Mouse (Mus musculus) small intestine, adult 2 months (tissue): Measurements from ENCODE around the gene Mre11a. TPM values are rescaled to one million over a fixed set of nuclear protein-coding genes. Genes with fewer than 3 reads are reported as not detected.

Source experiments
- H3K27ac ChIP-seq: fragments of 200-500 bp; 2 replicates; pipeline ENCODE4 v1.5.1; 2012; ENCODE audit warnings: low read depth, low read length, control low read depth, inconsistent platforms; ENCODE audit not compliant: insufficient read depth
- H3K27me3 ChIP-seq: fragments of 200-500 bp; 2 replicates; pipeline ENCODE4 v1.6.1; 2012; ENCODE audit warnings: mild to moderate bottlenecking, moderate library complexity, low read length, inconsistent platforms; ENCODE audit not compliant: control insufficient read depth, insufficient read depth
- H3K36me3 ChIP-seq: fragments of 200-500 bp; 2 replicates; pipeline ENCODE4 v1.6.1; 2012; ENCODE audit warnings: mild to moderate bottlenecking, low read length, control low read depth, inconsistent platforms; ENCODE audit not compliant: control insufficient read depth, insufficient read depth
- H3K4me1 ChIP-seq: fragments of 200-500 bp; 2 replicates; pipeline ENCODE4 v1.6.1; 2012; ENCODE audit warnings: low read length, inconsistent platforms, mixed read lengths; ENCODE audit not compliant: control insufficient read depth, insufficient read depth, insufficient read length
- H3K4me3 ChIP-seq: fragments of 200-500 bp; 2 replicates; pipeline ENCODE4 v1.5.1; 2012; ENCODE audit warnings: low read depth, mild to moderate bottlenecking, control low read depth, inconsistent platforms, low read length, moderate library complexity
- CTCF ChIP-seq: fragments of 200-500 bp; IDR thresholded peaks from 2 replicates; pipeline ENCODE4 v1.5.1; 2012; ENCODE audit warnings: low read depth, mild to moderate bottlenecking, control low read depth, inconsistent platforms, low read length, moderate library complexity, mixed read lengths; ENCODE audit not compliant: insufficient replicate concordance, insufficient read length; ENCODE audit errors: extremely low read depth
- POLR2A ChIP-seq: fragments of 200-500 bp; IDR thresholded peaks from 2 replicates; pipeline ENCODE4 v1.6.1; 2012; ENCODE audit warnings: low read depth, mild to moderate bottlenecking, control low read depth, inconsistent platforms, low read length, moderate library complexity
- WGBS: fragments of 180-500 bp; shearing (Covaris S2); methylation state at CpG from one replicate; pipeline ENCODE4 v1.1.7; 2018; 5-methylcytosine and 5-hydroxymethylcytosine counted together
- polyA plus RNA-seq: library from polyadenylated mRNA; depleted of rRNA; stranded (reverse); fragments of >200 nt; gene quantifications from 2 replicates; pipeline ENCODE4 v1.2.3, GENCODE M21; 2012

Gene Mre11a
- polyA plus RNA-seq, 1 experiment, result 1.3 TPM

- no peak overlapping the region for H3K27ac ChIP-seq
- 29% methylated on average over 3 of the region's 3 CpGs for WGBS
- no peaks in the 10 kb centered on the region for H3K4me1 ChIP-seq
- H3K27me3 ChIP-seq, result peaks cover 17% of the 10 kb centered on the region; the same call in 1 of the 2 replicates
- H3K4me3 ChIP-seq, result no peak overlapping the region
- no peaks in the 10 kb centered on the region for H3K36me3 ChIP-seq
- TF ChIP-seq POLR2A, result no peak
Measured at GRCm38 (mm10) chr9:14858782-14859181, 74.3 kb downstream of the Mre11a start.

GRCm38 (mm10) chr9:14859868-14860639 is 75.6 kb downstream of the Mre11a start, which contains the start of gene Gpr83:
Gene Gpr83, plus strand, starts transcription at chr9:14860210.
- Histone ChIP-seq H3K27me3 (peaks cover 17% of the 10 kb centered on the region; the same call in 1 of the 2 replicates), H3K4me3 (peak within 1 kb of the TSS; percentile 35), H3K36me3 (no peaks in the 10 kb centered on the region), H3K4me1 (no peaks in the 10 kb centered on the region), H3K27ac (no peak within 1 kb of the TSS)
- 2% methylated on average over 47 of the region's 47 CpGs for WGBS
- TF ChIP-seq POLR2A, result no peak
- TF ChIP-seq CTCF, result no peak

GRCm38 (mm10) chr9:14863126-14863525 is 78.7 kb downstream of the Mre11a start:
- Histone ChIP-seq H3K36me3 (no peaks in the 10 kb centered on the region), H3K27me3 (peaks cover 17% of the 10 kb centered on the region; the same call in 1 of the 2 replicates)
- 87% methylated on average over 3 of the region's 3 CpGs for WGBS

GRCm38 (mm10) chr9:14864726-14865125 is 80.3 kb downstream of the Mre11a start:
- peaks cover 14% of the 10 kb centered on the region; the same call in 1 of the 2 replicates for H3K27me3 ChIP-seq
- no peak overlapping the region for H3K27ac ChIP-seq
- TF ChIP-seq CTCF, result no peak
- no peak for TF ChIP-seq POLR2A
- no peaks in the 10 kb centered on the region for H3K36me3 ChIP-seq
- H3K4me3 ChIP-seq, result no peak overlapping the region
- 67% methylated on average over 9 of the region's 9 CpGs for WGBS
- H3K4me1 ChIP-seq, result no peaks in the 10 kb centered on the region

More at GRCm38 (mm10) chr9:14863126-14863525, 78.7 kb downstream of the Mre11a start:
- H3K4me1 ChIP-seq, result no peaks in the 10 kb centered on the region
- no peak overlapping the region for H3K27ac ChIP-seq
- TF ChIP-seq CTCF (no peak), POLR2A (no peak)
- H3K4me3 ChIP-seq, result no peak overlapping the region

GRCm38 (mm10) chr9:14866957-14867356 is 82.5 kb downstream of the Mre11a start:
- peak; percentile 40; the same call in 1 of the 2 replicates for TF ChIP-seq CTCF
- TF ChIP-seq POLR2A, result no peak
- 28% methylated on average over 7 of the region's 7 CpGs for WGBS
- no peak overlapping the region for H3K4me3 ChIP-seq
- H3K4me1 ChIP-seq, result no peaks in the 10 kb centered on the region
- H3K36me3 ChIP-seq, result no peaks in the 10 kb centered on the region
- H3K27me3 ChIP-seq, result 0 out of 2 replicates have a peak, but pooled peaks cover under 1% of the 10 kb centered on the region
- H3K27ac ChIP-seq, result no peak overlapping the region

- TF ChIP-seq POLR2A, result no peak
- no peak for TF ChIP-seq CTCF
- no peaks in the 10 kb centered on the region for H3K36me3 ChIP-seq
- 91% methylated on average over 8 of the region's 8 CpGs for WGBS
- no peaks in the 10 kb centered on the region for H3K27me3 ChIP-seq
- H3K27ac ChIP-seq, result no peak overlapping the region
- no peaks in the 10 kb centered on the region for H3K4me1 ChIP-seq
- H3K4me3 ChIP-seq, result no peak overlapping the region
Measured at GRCm38 (mm10) chr9:14868326-14868725, 83.9 kb downstream of the Mre11a start.

GRCm38 (mm10) chr9:14870377-14870776 is 85.9 kb downstream of the Mre11a start:
- H3K4me3 ChIP-seq, result no peak overlapping the region
- H3K27ac ChIP-seq, result no peak overlapping the region
- TF ChIP-seq CTCF, result no peak
- TF ChIP-seq POLR2A, result no peak
- H3K4me1 ChIP-seq, result no peaks in the 10 kb centered on the region
- 97% methylated on average over 2 of the region's 2 CpGs for WGBS
- no peaks in the 10 kb centered on the region for H3K27me3 ChIP-seq
- H3K36me3 ChIP-seq, result no peaks in the 10 kb centered on the region
